Mouse (Mus musculus) heart, embryonic 12.5 days (tissue): ENCODE data around the gene Anapc2. TPM values are rescaled to one million over a fixed set of nuclear protein-coding genes. Genes with fewer than 3 reads are reported as not detected.
A peak's percentile ranks its signal among the peaks of the same experiment; 100 is the strongest.

ENCODE experiments used
- ATAC-seq: fragments of 200-750 bp; cut with Nextera tagmentation; 2 replicates; pipeline ENCODE4 v1.8.0; 2017; ENCODE audit warnings: moderate TSS enrichment, moderate library complexity; ENCODE audit not compliant: insufficient number of reproducible peaks, low FRiP score
- H3K27ac ChIP-seq: fragments of 300-500 bp; sonication (generic); 2 replicates; pipeline ENCODE4 v1.5.1; 2016; ENCODE audit warnings: mild to moderate bottlenecking, moderate library complexity; ENCODE audit not compliant: poor library complexity, severe bottlenecking
- H3K27me3 ChIP-seq: fragments of 300-500 bp; sonication (generic); replicated peaks from 2 replicates; pipeline ENCODE4 v1.6.1; 2016; ENCODE audit warnings: mild to moderate bottlenecking, moderate library complexity
- H3K36me3 ChIP-seq: fragments of 300-500 bp; sonication (generic); 2 replicates; pipeline ENCODE4 v1.6.1; 2016; ENCODE audit warnings: mild to moderate bottlenecking, moderate library complexity
- H3K4me1 ChIP-seq: fragments of 300-500 bp; sonication (generic); replicated peaks from 2 replicates; pipeline ENCODE4 v1.6.1; 2016; ENCODE audit warnings: mild to moderate bottlenecking
- H3K4me2 ChIP-seq: fragments of 300-500 bp; sonication (generic); 2 replicates; pipeline ENCODE4 v1.6.1; 2016; ENCODE audit warnings: mild to moderate bottlenecking, moderate library complexity
- H3K4me3 ChIP-seq: fragments of 300-500 bp; sonication (generic); 2 replicates; pipeline ENCODE4 v1.5.1; 2016; ENCODE audit warnings: mild to moderate bottlenecking
- H3K9ac ChIP-seq: fragments of 300-500 bp; sonication (generic); 2 replicates; pipeline ENCODE4 v1.6.1; 2016; ENCODE audit warnings: mild to moderate bottlenecking, moderate library complexity
- H3K9me3 ChIP-seq: fragments of 300-500 bp; sonication (generic); replicated peaks from 2 replicates; pipeline ENCODE4 v1.6.1; 2016; ENCODE audit warnings: mild to moderate bottlenecking, moderate library complexity
- WGBS: fragments of 180-500 bp; shearing (Covaris S2); methylation state at CpG from one replicate; pipeline ENCODE4 v1.1.7; 2016; 5-methylcytosine and 5-hydroxymethylcytosine counted together
- polyA plus RNA-seq: library from polyadenylated mRNA; unstranded; fragments of >200 nt; fragmentation: Nextera tagmentation; extraction: Ambion mirVana; gene quantifications from 2 replicates; pipeline ENCODE4 v1.2.1, GENCODE M21; 2016

Gene Anapc2
- polyA plus RNA-seq, 1 experiment from 2014 or later = 83.4 TPM

DNA sequence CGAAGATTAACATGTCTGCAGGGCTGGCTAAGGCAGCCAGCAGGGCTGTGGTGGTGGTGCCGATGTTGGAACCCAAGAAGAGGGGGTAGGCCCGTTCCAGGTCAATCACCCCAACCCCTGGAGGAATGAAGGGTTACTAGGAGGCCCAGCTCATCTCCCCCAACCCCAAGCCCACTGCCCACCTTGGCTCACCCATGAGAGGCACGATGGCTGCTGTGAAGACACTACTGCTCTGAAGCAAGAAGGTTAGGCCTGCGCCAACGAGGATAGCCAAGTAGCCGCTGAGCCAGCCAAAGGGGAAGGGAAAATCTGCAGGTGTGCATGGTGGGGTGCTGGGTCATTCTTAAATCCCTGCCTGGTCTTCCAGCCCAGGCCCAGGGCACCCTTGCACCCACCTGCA, 41.7 kb upstream of the Anapc2 start:
- no peak for ATAC-seq
- no peaks in the 10 kb centered on the region for H3K9me3 ChIP-seq
- H3K4me2 ChIP-seq = no peak overlapping the region
- H3K27me3 ChIP-seq = peaks cover 60% of the 10 kb centered on the region
- 78% methylated on average over 7 of the region's 7 CpGs for WGBS
- H3K27ac ChIP-seq = no peak overlapping the region
- no peak overlapping the region for H3K9ac ChIP-seq
- H3K36me3 ChIP-seq = no peaks in the 10 kb centered on the region
- no peak overlapping the region for H3K4me3 ChIP-seq
- peaks cover 10% of the 10 kb centered on the region for H3K4me1 ChIP-seq

- no peak overlapping the region for H3K4me2 ChIP-seq
- no peak overlapping the region for H3K27ac ChIP-seq
- H3K27me3 ChIP-seq = peaks cover 64% of the 10 kb centered on the region
- no peak overlapping the region for H3K4me3 ChIP-seq
- WGBS = 46% methylated on average over 12 of the region's 12 CpGs
- 0 out of 2 replicates have a peak, but pooled peaks cover 6% of the 10 kb centered on the region for H3K4me1 ChIP-seq
- no peak overlapping the region for H3K9ac ChIP-seq
- no peaks in the 10 kb centered on the region for H3K36me3 ChIP-seq
- no peaks in the 10 kb centered on the region for H3K9me3 ChIP-seq
- no peak for ATAC-seq
Measured at GRCm38 (mm10) chr2:25231038-25231437, 41.2 kb upstream of the Anapc2 start.

DNA sequence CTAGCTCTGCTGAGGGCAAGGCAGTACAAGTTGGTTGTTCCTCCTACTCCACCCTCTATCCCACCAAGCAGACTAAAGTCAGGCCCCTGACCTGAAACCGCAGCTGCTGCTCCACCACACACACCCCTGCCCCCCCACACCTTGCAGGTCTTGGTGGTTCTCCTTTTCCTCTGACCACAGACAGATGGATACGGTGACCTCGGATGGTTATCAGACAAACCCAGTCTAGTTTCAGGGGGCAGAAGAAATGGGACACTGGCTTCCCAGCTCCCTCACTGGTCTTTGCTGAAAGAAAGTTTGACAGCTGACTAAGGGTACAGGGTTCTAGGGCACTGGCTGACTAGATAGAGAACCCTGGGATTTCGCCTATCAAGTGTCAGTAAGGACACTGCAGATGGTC, 38.9 kb upstream of the Anapc2 start:
- no peak overlapping the region for H3K9ac ChIP-seq
- H3K4me2 ChIP-seq = no peak overlapping the region
- 70% methylated on average over 4 of the region's 4 CpGs for WGBS
- H3K36me3 ChIP-seq = no peaks in the 10 kb centered on the region
- H3K9me3 ChIP-seq = no peaks in the 10 kb centered on the region
- no peak overlapping the region for H3K27ac ChIP-seq
- ATAC-seq = no peak
- 0 out of 2 replicates have a peak, but pooled peaks cover 2% of the 10 kb centered on the region for H3K4me1 ChIP-seq
- no peak overlapping the region for H3K4me3 ChIP-seq
- peaks cover 67% of the 10 kb centered on the region for H3K27me3 ChIP-seq

- WGBS = 80% methylated on average over 3 of the region's 3 CpGs
- H3K4me2 ChIP-seq = no peak within 1 kb of the TSS
- ATAC-seq = no peak
- H3K9me3 ChIP-seq = no peaks in the 10 kb centered on the region
- H3K36me3 ChIP-seq = no peaks in the 10 kb centered on the region
- no peaks in the 10 kb centered on the region for H3K4me1 ChIP-seq
- H3K4me3 ChIP-seq = no peak within 1 kb of the TSS
- no peak within 1 kb of the TSS for H3K27ac ChIP-seq
- peaks cover 71% of the 10 kb centered on the region for H3K27me3 ChIP-seq
- H3K9ac ChIP-seq = no peak within 1 kb of the TSS
Measured at GRCm38 (mm10) chr2:25234050-25234449, 38.2 kb upstream of the Anapc2 start, which contains the start of gene Slc34a3. Slc34a3 (minus strand) TSS chr2:25234364.

DNA sequence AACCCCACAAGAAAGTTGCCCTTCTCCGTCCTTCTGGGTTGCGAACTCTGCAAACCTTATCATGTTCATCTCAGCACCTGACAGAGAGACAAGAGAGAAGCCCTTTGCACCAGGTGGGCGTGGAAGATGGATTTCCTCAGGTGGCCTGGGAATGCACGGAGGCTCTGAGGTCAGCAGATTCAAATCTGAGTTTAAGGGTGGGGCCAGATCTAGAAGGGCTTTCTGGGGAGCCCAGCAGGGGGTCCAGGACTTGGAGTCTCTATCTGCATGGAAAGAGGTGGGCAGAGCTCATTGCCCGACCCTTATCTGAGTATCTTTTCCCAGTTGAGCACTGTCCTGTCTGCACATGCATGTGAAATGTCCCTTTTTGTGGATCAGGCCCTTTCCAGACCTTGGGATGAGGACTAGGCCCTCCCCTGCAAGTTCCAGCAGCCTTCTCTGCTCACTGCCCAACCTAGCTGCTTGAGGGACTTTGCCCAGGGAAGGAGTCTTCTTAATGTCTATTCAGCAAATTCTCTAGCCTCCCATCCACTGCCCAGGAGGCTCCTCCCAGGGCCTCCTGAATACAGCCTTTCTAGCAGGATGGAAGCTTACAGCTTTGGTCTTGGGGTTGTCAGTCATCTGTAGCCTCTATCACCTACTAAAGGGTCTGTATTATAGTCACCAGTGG, 37.6 kb upstream of the Anapc2 start:
- ATAC-seq = no peak
- Histone ChIP-seq H3K4me3 (no peak overlapping the region), H3K4me1 (no peaks in the 10 kb centered on the region), H3K27ac (no peak overlapping the region), H3K9ac (no peak overlapping the region), H3K27me3 (peaks cover 75% of the 10 kb centered on the region), H3K36me3 (no peaks in the 10 kb centered on the region), H3K4me2 (no peak overlapping the region), H3K9me3 (no peaks in the 10 kb centered on the region)
- WGBS = 58% methylated on average over 5 of the region's 5 CpGs

DNA sequence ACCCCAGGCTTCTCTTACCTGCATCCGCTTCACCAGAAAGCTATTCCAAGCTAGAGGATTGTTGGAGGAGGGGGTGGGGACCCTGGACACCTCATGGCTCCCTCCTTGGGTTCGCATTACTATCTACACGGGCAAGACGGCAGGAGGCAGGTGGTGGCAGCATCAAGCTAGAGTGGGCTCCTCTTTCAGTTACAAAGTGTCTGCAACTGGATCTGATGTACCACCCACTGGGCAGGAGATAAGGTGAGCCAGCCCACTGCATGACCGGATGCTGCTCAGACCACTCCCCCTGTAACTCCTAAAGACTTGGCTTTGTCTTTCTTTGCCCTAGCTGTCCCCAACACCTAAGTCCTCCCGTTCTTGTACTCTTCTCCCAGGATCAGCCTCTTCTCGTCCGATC, 35.7 kb upstream of the Anapc2 start, which contains the start of gene Rnf224:
Gene Rnf224, minus strand, starts transcription at position 174 of the 400 bp plus-strand sequence.
- Histone ChIP-seq H3K4me2 (peak within 1 kb of the TSS; percentile 2; the same call in 1 of the 2 replicates), H3K9ac (no peak within 1 kb of the TSS), H3K27me3 (peaks cover 63% of the 10 kb centered on the region), H3K27ac (no peak within 1 kb of the TSS), H3K9me3 (no peaks in the 10 kb centered on the region), H3K4me3 (no peak within 1 kb of the TSS), H3K4me1 (peaks cover 13% of the 10 kb centered on the region), H3K36me3 (no peaks in the 10 kb centered on the region)
- WGBS = 23% methylated on average over 8 of the region's 8 CpGs
- ATAC-seq = no peak

DNA sequence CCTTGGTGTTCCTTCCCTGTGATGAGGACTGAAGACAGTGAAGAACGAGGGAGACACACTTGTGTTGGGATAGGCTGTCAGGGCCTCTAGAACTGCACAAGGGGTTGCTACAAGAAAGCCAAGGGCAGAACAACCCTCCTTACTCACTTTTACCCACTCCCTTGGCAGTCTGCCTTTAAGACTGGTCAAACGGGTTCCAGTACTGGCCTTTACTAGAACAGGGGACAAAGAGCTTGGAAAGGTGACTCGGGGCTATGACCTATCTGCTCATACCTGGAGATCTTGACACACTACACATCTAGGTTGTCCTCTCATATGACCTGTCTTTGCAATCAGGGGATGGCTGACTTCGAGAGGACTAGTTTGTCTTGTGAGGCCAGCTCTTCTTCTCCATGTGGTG, 34.8 kb upstream of the Anapc2 start:
- Histone ChIP-seq H3K4me1 (peaks cover 21% of the 10 kb centered on the region), H3K27me3 (peaks cover 62% of the 10 kb centered on the region), H3K4me2 (no peak overlapping the region), H3K9me3 (no peaks in the 10 kb centered on the region), H3K27ac (no peak overlapping the region), H3K4me3 (no peak overlapping the region), H3K9ac (no peak overlapping the region), H3K36me3 (no peaks in the 10 kb centered on the region)
- no peak for ATAC-seq
- WGBS = 54% methylated on average over 4 of the region's 4 CpGs

- Histone ChIP-seq H3K9me3 (no peaks in the 10 kb centered on the region), H3K4me2 (no peak overlapping the region), H3K9ac (no peak overlapping the region), H3K4me3 (no peak overlapping the region), H3K36me3 (no peaks in the 10 kb centered on the region), H3K27ac (no peak overlapping the region), H3K4me1 (peaks cover 25% of the 10 kb centered on the region), H3K27me3 (peaks cover 62% of the 10 kb centered on the region)
- ATAC-seq = no peak
Measured at GRCm38 (mm10) chr2:25238106-25238505, 34.2 kb upstream of the Anapc2 start.

GRCm38 (mm10) chr2:25239766-25240165, 32.5 kb upstream of the Anapc2 start:
- H3K27ac ChIP-seq = no peak overlapping the region
- H3K4me3 ChIP-seq = no peak overlapping the region
- peaks cover 25% of the 10 kb centered on the region for H3K4me1 ChIP-seq
- H3K4me2 ChIP-seq = no peak overlapping the region
- WGBS = 80% methylated on average over 3 of the region's 3 CpGs
- H3K36me3 ChIP-seq = no peaks in the 10 kb centered on the region
- peaks cover 56% of the 10 kb centered on the region for H3K27me3 ChIP-seq
- H3K9me3 ChIP-seq = no peaks in the 10 kb centered on the region
- no peak for ATAC-seq
- H3K9ac ChIP-seq = no peak overlapping the region

GRCm38 (mm10) chr2:25240310-25240709, 32.0 kb upstream of the Anapc2 start:
- peak overlapping the region; percentile 60 for H3K4me3 ChIP-seq
- WGBS = 54% methylated on average over 8 of the region's 8 CpGs
- peak overlapping the region; percentile 95 for H3K4me2 ChIP-seq
- no peak overlapping the region for H3K27ac ChIP-seq
- H3K36me3 ChIP-seq = 0 out of 2 replicates have a peak, but pooled peaks cover 2% of the 10 kb centered on the region
- peak overlapping the region; percentile 15; the same call in 1 of the 2 replicates for H3K9ac ChIP-seq
- no peak for ATAC-seq
- peaks cover 50% of the 10 kb centered on the region for H3K27me3 ChIP-seq
- H3K9me3 ChIP-seq = no peaks in the 10 kb centered on the region
- peaks cover 25% of the 10 kb centered on the region for H3K4me1 ChIP-seq

- peak overlapping the region; percentile 15; the same call in 1 of the 2 replicates for H3K9ac ChIP-seq
- H3K4me3 ChIP-seq = peak overlapping the region; percentile 60
- peaks cover 25% of the 10 kb centered on the region for H3K4me1 ChIP-seq
- no peak overlapping the region for H3K27ac ChIP-seq
- H3K27me3 ChIP-seq = peaks cover 46% of the 10 kb centered on the region
- peak overlapping the region; percentile 95 for H3K4me2 ChIP-seq
- H3K9me3 ChIP-seq = no peaks in the 10 kb centered on the region
- H3K36me3 ChIP-seq = 0 out of 2 replicates have a peak, but pooled peaks cover 7% of the 10 kb centered on the region
- ATAC-seq = peak; percentile 66
- WGBS = 1% methylated on average over 29 of the region's 29 CpGs
Measured at GRCm38 (mm10) chr2:25240723-25241437, 31.4 kb upstream of the Anapc2 start.
